Mouse (Mus musculus) heart, adult 2 months (tissue): ENCODE measurements around the gene Hephl1. TPM values are rescaled to one million over a fixed set of nuclear protein-coding genes. Genes with fewer than 3 reads are reported as not detected.

Experiments
- DNase-seq, 2 experiments: peaks; one replicate each; pipeline ENCODE4 v3.0.0; 2021
- H3K27ac ChIP-seq: fragments of 200-600 bp; 2 replicates; pipeline ENCODE4 v1.8.1; 2022
- H3K27me3 ChIP-seq: fragments of 200-500 bp; 2 replicates; pipeline ENCODE4 v1.6.1; 2012; ENCODE audit warnings: mild to moderate bottlenecking, low read length, inconsistent platforms, mixed read lengths; ENCODE audit not compliant: control insufficient read depth, insufficient read depth
- H3K36me3 ChIP-seq: fragments of 200-500 bp; 2 replicates; pipeline ENCODE4 v1.6.1; 2012; ENCODE audit warnings: low read length, inconsistent platforms; ENCODE audit not compliant: control insufficient read depth, insufficient read depth
- H3K4me1 ChIP-seq: fragments of 200-500 bp; 2 replicates; pipeline ENCODE4 v1.6.1; 2011; ENCODE audit warnings: low read length; ENCODE audit not compliant: control insufficient read depth, insufficient read depth
- H3K4me3 ChIP-seq: fragments of 200-600 bp; 2 replicates; pipeline ENCODE4 v1.8.1; 2022
- H3K79me2 ChIP-seq: fragments of 200-500 bp; replicated peaks from 2 replicates; pipeline ENCODE4 v1.6.1; 2012; ENCODE audit warnings: mild to moderate bottlenecking, inconsistent platforms, low read length, moderate library complexity, mixed read lengths; ENCODE audit not compliant: control insufficient read depth, insufficient read depth
- H3K9ac ChIP-seq: fragments of 200-500 bp; 2 replicates; pipeline ENCODE4 v1.6.1; 2012; ENCODE audit warnings: low read depth, mild to moderate bottlenecking, control low read depth, inconsistent platforms, low read length, mixed read lengths
- CTCF ChIP-seq: fragments of 200-600 bp; IDR thresholded peaks from 2 replicates; pipeline ENCODE4 v1.8.1; 2022; ENCODE audit warnings: antibody characterized with exemption, mild to moderate bottlenecking, moderate library complexity
- EP300 ChIP-seq: fragments of 200-500 bp; IDR thresholded peaks from 2 replicates; pipeline ENCODE4 v1.6.1; 2011; ENCODE audit warnings: low read depth, low read length, control low read depth; ENCODE audit not compliant: insufficient read depth
- POLR2A ChIP-seq: fragments of 200-500 bp; IDR thresholded peaks from 2 replicates; pipeline ENCODE4 v1.6.1; 2011; ENCODE audit warnings: mild to moderate bottlenecking, low read depth, low read length, control low read depth; ENCODE audit not compliant: insufficient read depth
- WGBS: fragments of 180-500 bp; shearing (Covaris S2); methylation state at CpG from one replicate; pipeline ENCODE4 v1.1.7; 2018; 5-methylcytosine and 5-hydroxymethylcytosine counted together
- intact Hi-C: fragments of 180-260 bp; cut with DNase I; formaldehyde crosslinking; loops from one replicate; pipeline ENCODE4 v1.15.1; 2025
- polyA plus RNA-seq: library from polyadenylated mRNA; depleted of rRNA; stranded (reverse); fragments of >200 nt; gene quantifications from 2 replicates; pipeline ENCODE4 v1.2.3, GENCODE M21; 2012
- total RNA-seq, 2 experiments: library from RNA; stranded (reverse); gene quantifications; 2 replicates each; pipeline ENCODE4 v1.2.3; 2021

Hephl1 gene
- total and polyA plus RNA-seq, 3 experiments: 0.05 to 0.16 (median 0.06) TPM

GRCm38 (mm10) chr9:15036807-15037206 is 75.1 kb downstream of the Hephl1 start:
- no peaks in the 10 kb centered on the region for H3K36me3 ChIP-seq
- H3K4me3 ChIP-seq: no peak overlapping the region
- no peak for TF ChIP-seq CTCF
- TF ChIP-seq POLR2A: no peak
- no peak for TF ChIP-seq EP300
- H3K4me1 ChIP-seq: peaks cover 2% of the 10 kb centered on the region; the same call in 1 of the 2 replicates
- no peak overlapping the region for H3K27ac ChIP-seq
- H3K79me2 ChIP-seq: no peaks in the 10 kb centered on the region
- no peak overlapping the region for H3K9ac ChIP-seq
- intact Hi-C loops: no loop called here
- DNase-seq: no peak
- H3K27me3 ChIP-seq: no peaks in the 10 kb centered on the region
- WGBS: 66% methylated on average over 4 of the region's 4 CpGs

DNA sequence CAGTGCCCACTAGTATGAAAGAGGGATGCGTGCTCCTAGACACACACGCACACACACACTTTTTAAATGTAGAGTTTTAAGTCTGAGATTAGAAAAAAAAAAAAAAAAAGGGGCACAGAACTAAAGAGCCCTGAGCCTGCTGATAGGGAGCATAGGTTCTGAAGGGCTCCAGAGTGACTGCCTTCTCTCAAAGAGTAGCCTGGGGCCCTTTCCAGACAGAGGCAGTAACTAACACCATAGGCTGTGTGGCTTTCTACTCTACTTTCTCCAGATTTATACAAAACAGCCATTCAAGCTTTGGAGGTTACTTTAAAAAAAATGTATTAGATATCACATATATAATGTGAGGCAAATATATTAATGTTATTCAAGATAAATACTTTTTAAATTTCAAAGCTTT is 75.5 kb downstream of the Hephl1 start:
- Histone ChIP-seq H3K4me3 (no peak overlapping the region), H3K79me2 (no peaks in the 10 kb centered on the region), H3K4me1 (peaks cover 2% of the 10 kb centered on the region; the same call in 1 of the 2 replicates), H3K27ac (no peak overlapping the region), H3K27me3 (no peaks in the 10 kb centered on the region), H3K9ac (no peak overlapping the region), H3K36me3 (no peaks in the 10 kb centered on the region)
- 97% methylated on average over 2 of the region's 2 CpGs for WGBS
- intact Hi-C loops: no loop called here
- DNase-seq: no peak
- TF ChIP-seq CTCF (no peak), POLR2A (no peak), EP300 (no peak)

GRCm38 (mm10) chr9:15035979-15036378 is 75.9 kb downstream of the Hephl1 start:
- no peaks in the 10 kb centered on the region for H3K36me3 ChIP-seq
- no peaks in the 10 kb centered on the region for H3K27me3 ChIP-seq
- TF ChIP-seq EP300 (no peak), CTCF (no peak), POLR2A (no peak)
- no peak overlapping the region for H3K27ac ChIP-seq
- intact Hi-C loops: no loop called here
- peaks cover 2% of the 10 kb centered on the region; the same call in 1 of the 2 replicates for H3K4me1 ChIP-seq
- no peak overlapping the region for H3K4me3 ChIP-seq
- no peak for DNase-seq
- WGBS: 92% methylated on average over 7 of the region's 7 CpGs
- H3K9ac ChIP-seq: no peak overlapping the region
- no peaks in the 10 kb centered on the region for H3K79me2 ChIP-seq

DNA sequence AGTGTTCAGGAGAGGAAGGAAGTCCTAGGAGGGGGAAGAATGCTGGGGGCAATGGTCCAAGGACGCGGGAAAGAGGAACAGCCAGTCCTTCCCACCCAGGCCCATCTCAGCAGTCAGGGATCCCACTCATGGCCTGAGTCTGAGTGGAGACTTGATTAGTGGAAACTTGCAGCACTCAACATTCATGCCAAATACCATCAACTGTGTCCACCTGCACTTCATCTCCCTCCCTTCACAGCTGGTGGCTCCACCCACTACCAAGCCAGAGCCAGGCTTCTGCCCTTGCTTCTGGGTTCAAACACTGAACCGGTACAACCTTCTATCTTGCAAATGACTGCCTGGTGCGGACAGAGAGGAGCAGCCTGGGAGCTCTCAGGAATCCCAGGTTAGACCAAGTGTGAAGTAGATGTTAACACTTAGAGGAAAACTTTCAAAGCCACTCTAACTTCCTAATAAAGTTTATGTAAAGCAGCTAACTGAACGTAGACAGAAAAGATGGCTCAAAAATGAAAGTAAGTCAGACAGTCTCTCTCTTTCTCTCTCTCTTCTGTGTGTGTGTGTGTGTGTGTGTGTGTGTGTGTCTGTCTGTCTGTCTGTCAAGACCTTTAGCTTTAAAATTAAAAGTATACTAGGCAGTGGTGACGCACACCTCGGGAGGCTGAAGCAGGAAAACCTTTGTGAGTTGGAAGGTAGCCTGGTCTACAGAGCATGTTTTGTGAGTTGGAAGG is 77.2 kb downstream of the Hephl1 start:
- Histone ChIP-seq H3K9ac (no peak overlapping the region), H3K27ac (peak overlapping the region; percentile 60), H3K36me3 (no peaks in the 10 kb centered on the region), H3K79me2 (no peaks in the 10 kb centered on the region), H3K4me1 (peaks cover 2% of the 10 kb centered on the region; the same call in 1 of the 2 replicates), H3K4me3 (peak overlapping the region; percentile 34), H3K27me3 (no peaks in the 10 kb centered on the region)
- DNase-seq: peak; percentile 57 to 58
- no peak for TF ChIP-seq CTCF
- TF ChIP-seq EP300: no peak
- no peak for TF ChIP-seq POLR2A
- intact Hi-C loops: loop anchor here (5.0 kb wide), 2 partner anchors 78 to 138 kb away; partner anchors contain the start of gene Hephl1
- WGBS: 52% methylated on average over 7 of the region's 7 CpGs

GRCm38 (mm10) chr9:15033568-15034160 is 78.2 kb downstream of the Hephl1 start:
- WGBS: 65% methylated on average over 5 of the region's 5 CpGs
- TF ChIP-seq POLR2A (no peak), EP300 (no peak), CTCF (peak; percentile 80)
- peak; percentile 23 to 45 for DNase-seq

GRCm38 (mm10) chr9:15032797-15033196 is 79.1 kb downstream of the Hephl1 start:
- Histone ChIP-seq H3K4me3 (no peak overlapping the region), H3K9ac (no peak overlapping the region), H3K79me2 (no peaks in the 10 kb centered on the region), H3K4me1 (peaks cover 2% of the 10 kb centered on the region; the same call in 1 of the 2 replicates), H3K27me3 (no peaks in the 10 kb centered on the region), H3K36me3 (no peaks in the 10 kb centered on the region), H3K27ac (no peak overlapping the region)
- DNase-seq: no peak
- no peak for TF ChIP-seq EP300
- TF ChIP-seq CTCF: no peak
- no peak for TF ChIP-seq POLR2A
- intact Hi-C loops: loop anchor here (5.0 kb wide), 2 partner anchors 80 to 140 kb away; partner anchors contain the start of gene Hephl1
- WGBS: 86% methylated on average over 4 of the region's 4 CpGs

More at GRCm38 (mm10) chr9:15033568-15034160, 78.2 kb downstream of the Hephl1 start:
- Histone ChIP-seq H3K27ac (peak overlapping the region; percentile 60), H3K4me1 (peaks cover 2% of the 10 kb centered on the region; the same call in 1 of the 2 replicates), H3K27me3 (no peaks in the 10 kb centered on the region), H3K9ac (no peak overlapping the region), H3K36me3 (no peaks in the 10 kb centered on the region), H3K79me2 (no peaks in the 10 kb centered on the region), H3K4me3 (no peak overlapping the region)
- intact Hi-C loops: loop anchor here (5.0 kb wide), 2 partner anchors 79 to 139 kb away; partner anchors contain the start of gene Hephl1
